8 mouse cellular contexts compared by ENCODE assay signal in the genomic region with DNA sequence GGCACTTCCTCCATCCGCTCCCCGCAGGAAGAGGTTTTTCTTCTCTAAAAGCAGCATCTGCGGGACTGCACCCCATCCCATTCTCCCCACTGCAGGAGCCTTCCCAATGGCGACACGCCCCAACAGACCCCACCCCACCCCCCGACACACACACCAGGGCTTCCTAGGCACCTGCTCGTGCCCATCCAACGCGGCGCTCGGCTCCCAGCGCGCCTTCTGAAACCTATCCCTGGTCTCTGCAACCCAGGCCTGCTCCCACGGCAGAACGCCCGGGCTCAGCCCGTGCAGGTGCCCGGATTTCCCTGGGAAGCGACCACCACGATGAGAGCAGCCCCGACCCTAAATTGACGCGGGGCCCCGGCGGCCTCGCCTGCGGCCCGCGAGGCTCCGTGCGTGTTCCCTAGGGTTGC. TPM values are rescaled to one million over a fixed set of nuclear protein-coding genes. Genes with fewer than 3 reads are reported as not detected.
DNase-seq lines count a peak whose midpoint lies in the region; ATAC-seq lines count a peak whose summit lies in the region.

No protein-coding gene starts in this region.

- H3K9ac ChIP-seq in hindbrain, embryonic 11.5 days (ENCODE audit: low read depth, low read length): peak overlapping the region; percentile 87
- H3K9ac ChIP-seq in liver, embryonic 15.5 days: peak overlapping the region; percentile 99
- peak overlapping the region; percentile 98 for H3K9ac ChIP-seq in stomach, embryonic 16.5 days (ENCODE audit: low read length)

- peak overlapping the region; percentile 84 for H3K4me2 ChIP-seq in hindbrain, embryonic 11.5 days (replicated peaks; ENCODE audit: low read depth, low read length)
- H3K4me2 ChIP-seq in liver, embryonic 15.5 days: peak overlapping the region; percentile 79
- H3K4me2 ChIP-seq in stomach, embryonic 16.5 days (ENCODE audit: low read depth, low read length): peak overlapping the region; percentile 96

- no peaks in the 10 kb centered on the region for H3K36me3 ChIP-seq in hindbrain, embryonic 11.5 days (ENCODE audit: control insufficient read depth, insufficient read depth, low read length)
- H3K36me3 ChIP-seq in liver, embryonic 15.5 days (replicated peaks): peaks cover 20% of the 10 kb centered on the region
- no peaks in the 10 kb centered on the region for H3K36me3 ChIP-seq in stomach, embryonic 16.5 days (ENCODE audit: control insufficient read depth, insufficient read depth, low read length)

- no peaks in the 10 kb centered on the region for H3K9me3 ChIP-seq in hindbrain, embryonic 11.5 days (ENCODE audit: control insufficient read depth, low read length)
- H3K9me3 ChIP-seq in liver, embryonic 15.5 days (replicated peaks): no peaks in the 10 kb centered on the region
- no peaks in the 10 kb centered on the region for H3K9me3 ChIP-seq in stomach, embryonic 16.5 days (replicated peaks; ENCODE audit: control insufficient read depth, low read length)

- peak; percentile 97 for DNase-seq in heart, adult 11 months
- no peak for DNase-seq in heart, postnatal 14 days
- DNase-seq in A20 (ENCODE audit: low read depth, low spot score): peak; percentile 39
- DNase-seq in cerebellum, adult 8-10 months: peak; percentile 58
- DNase-seq in hindbrain, embryonic 11.5 days (ENCODE audit: low spot score): no peak

- H3K27me3 ChIP-seq in hindbrain, embryonic 11.5 days (ENCODE audit: control insufficient read depth, insufficient read depth, low read length): no peaks in the 10 kb centered on the region
- H3K27me3 ChIP-seq in liver, embryonic 15.5 days: no peaks in the 10 kb centered on the region
- no peaks in the 10 kb centered on the region for H3K27me3 ChIP-seq in stomach, embryonic 16.5 days (ENCODE audit: control insufficient read depth, insufficient read depth, low read length)

- intact Hi-C loops in heart, postnatal 14 days (cut with DNase I): no loop called here

- ATAC-seq in hindbrain, embryonic 11.5 days (ENCODE audit: low FRiP score): no peak; the same call in none of the 2 replicates
- no peak for ATAC-seq in liver, embryonic 15.5 days (ENCODE audit: insufficient read depth)
- no peak for ATAC-seq in stomach, embryonic 16.5 days (ENCODE audit: insufficient read depth, low FRiP score)
- ATAC-seq in megakaryocyte-erythroid progenitor cell, adult 5-6 weeks (replicated peaks; ENCODE audit: low FRiP score, low TSS enrichment, poor library complexity, severe bottlenecking): no peak

- peak overlapping the region; percentile 98 for H3K4me3 ChIP-seq in hindbrain, embryonic 11.5 days (ENCODE audit: low read depth, low read length)
- peak overlapping the region; percentile 94 for H3K4me3 ChIP-seq in liver, embryonic 15.5 days (replicated peaks)
- peak overlapping the region; percentile 86 for H3K4me3 ChIP-seq in stomach, embryonic 16.5 days (replicated peaks; ENCODE audit: low read length)

- WGBS in hindbrain, embryonic 11.5 days: 1% methylated on average over 24 of the region's 31 CpGs
- WGBS in liver, embryonic 15.5 days (ENCODE audit: insufficient replicate concordance): under 1% methylated on average over 31 of the region's 31 CpGs
- WGBS in stomach, embryonic 16.5 days: under 1% methylated on average over 31 of the region's 31 CpGs

- peak overlapping the region; percentile 85 for H3K27ac ChIP-seq in hindbrain, embryonic 11.5 days (ENCODE audit: low read depth, low read length)
- peak overlapping the region; percentile 99 for H3K27ac ChIP-seq in liver, embryonic 15.5 days (replicated peaks)
- peak overlapping the region; percentile 89 for H3K27ac ChIP-seq in stomach, embryonic 16.5 days (ENCODE audit: low read length)

- peaks cover 12% of the 10 kb centered on the region for H3K4me1 ChIP-seq in hindbrain, embryonic 11.5 days (replicated peaks; ENCODE audit: control insufficient read depth, insufficient read depth, low read length)
- peaks cover 89% of the 10 kb centered on the region for H3K4me1 ChIP-seq in liver, embryonic 15.5 days (replicated peaks)
- peaks cover 53% of the 10 kb centered on the region for H3K4me1 ChIP-seq in stomach, embryonic 16.5 days (ENCODE audit: control insufficient read depth, insufficient read depth, low read length)

RNA-seq across cellular contexts. Expression of a gene that starts 0.7 kb away (rescaled TPM):
- total RNA-seq in heart, postnatal 14 days (2021): 100 to 1,000 TPM in 1 of 2 experiments, 10 to 100 TPM in 1; 93.8 to 102 TPM
- 237 and 257 TPM in 2 replicates for polyA plus RNA-seq in hindbrain, embryonic 11.5 days (2014; fragmentation: Nextera tagmentation; extraction: Ambion mirVana)
- 187 and 195 TPM in 2 replicates for polyA plus RNA-seq in liver, embryonic 15.5 days (2015; fragmentation: Nextera tagmentation; extraction: Ambion mirVana)
- polyA plus RNA-seq in stomach, embryonic 16.5 days (2015; fragmentation: Nextera tagmentation; extraction: Ambion mirVana): 267 and 298 TPM in 2 replicates
- total RNA-seq in megakaryocyte-erythroid progenitor cell, adult 5-6 weeks (2014; fragmentation: Nextera tagmentation): 194 and 207 TPM in 2 replicates
- 46.6 and 78.6 TPM in 2 replicates for total RNA-seq in megakaryocyte-erythroid progenitor cell, adult 5-6 weeks (2017)

RNA-seq across cellular contexts. Expression of a gene that starts 30.1 kb away (rescaled TPM):
- total RNA-seq in heart, postnatal 14 days (2021): 10 to 100 TPM; 20.3 to 22.8 TPM
- polyA plus RNA-seq in hindbrain, embryonic 11.5 days (2014; fragmentation: Nextera tagmentation; extraction: Ambion mirVana): 4.0 and 8.4 TPM in 2 replicates
- polyA plus RNA-seq in liver, embryonic 15.5 days (2015; fragmentation: Nextera tagmentation; extraction: Ambion mirVana): 0.63 TPM in 1 of 2 replicates, not detected in the other
- 9.2 TPM in 1 of 2 replicates, not detected in the other for polyA plus RNA-seq in stomach, embryonic 16.5 days (2015; fragmentation: Nextera tagmentation; extraction: Ambion mirVana)
- total RNA-seq in megakaryocyte-erythroid progenitor cell, adult 5-6 weeks (2014; fragmentation: Nextera tagmentation): 16.1 TPM in 1 of 2 replicates, not detected in the other
- total RNA-seq in megakaryocyte-erythroid progenitor cell, adult 5-6 weeks (2017): not detected in 2 replicates

RNA-seq across cellular contexts. Expression of a gene that starts 57.5 kb away (rescaled TPM):
- 100 to 1,000 TPM; 108 to 124 TPM for total RNA-seq in heart, postnatal 14 days (2021)
- 1.5 and 3.1 TPM in 2 replicates for polyA plus RNA-seq in hindbrain, embryonic 11.5 days (2014; fragmentation: Nextera tagmentation; extraction: Ambion mirVana)
- 13.0 and 14.0 TPM in 2 replicates for polyA plus RNA-seq in liver, embryonic 15.5 days (2015; fragmentation: Nextera tagmentation; extraction: Ambion mirVana)
- polyA plus RNA-seq in stomach, embryonic 16.5 days (2015; fragmentation: Nextera tagmentation; extraction: Ambion mirVana): 0.69 and 0.92 TPM in 2 replicates
- total RNA-seq in megakaryocyte-erythroid progenitor cell, adult 5-6 weeks (2014; fragmentation: Nextera tagmentation): 0.83 and 1.4 TPM in 2 replicates
- total RNA-seq in megakaryocyte-erythroid progenitor cell, adult 5-6 weeks (2017): 2.3 and 3.1 TPM in 2 replicates

RNA-seq across cellular contexts. Expression of a gene that starts 58.4 kb away (rescaled TPM):
- 10 to 100 TPM; 35.0 to 35.2 TPM for total RNA-seq in heart, postnatal 14 days (2021)
- 27.5 and 34.0 TPM in 2 replicates for polyA plus RNA-seq in hindbrain, embryonic 11.5 days (2014; fragmentation: Nextera tagmentation; extraction: Ambion mirVana)
- polyA plus RNA-seq in liver, embryonic 15.5 days (2015; fragmentation: Nextera tagmentation; extraction: Ambion mirVana): 17.4 and 18.2 TPM in 2 replicates
- 35.7 and 36.8 TPM in 2 replicates for polyA plus RNA-seq in stomach, embryonic 16.5 days (2015; fragmentation: Nextera tagmentation; extraction: Ambion mirVana)
- total RNA-seq in megakaryocyte-erythroid progenitor cell, adult 5-6 weeks (2014; fragmentation: Nextera tagmentation): 19.5 and 28.4 TPM in 2 replicates
- 10.2 and 16.8 TPM in 2 replicates for total RNA-seq in megakaryocyte-erythroid progenitor cell, adult 5-6 weeks (2017)

Comparison
In these comparisons a context has a peak if more than half of its experiments do, and no peak if none do; other contexts are left out.
1. DNase-seq: peak in heart, adult 11 months (single experiment), A20 (single experiment) and cerebellum, adult 8-10 months (single experiment); none in heart, postnatal 14 days (0 of 2) and hindbrain, embryonic 11.5 days (single experiment).
2. Peak in every context shown above with its lines, with median percentiles within 50 percentile points of each other: H3K27ac ChIP-seq, H3K4me2 ChIP-seq, H3K4me3 ChIP-seq and H3K9ac ChIP-seq.